Mouse (Mus musculus) stomach, postnatal 0 days (tissue): ENCODE results near the gene Cltb.

Experiments used
- CTCF ChIP-seq: IDR thresholded peaks from 2 replicates; pipeline ENCODE4 v1.5.1; 2016; ENCODE audit warnings: antibody characterized with exemption, low read depth, mild to moderate bottlenecking, moderate library complexity
- EP300 ChIP-seq: optimal IDR thresholded peaks from 2 replicates; pipeline ENCODE3; 2016; ENCODE audit warnings: antibody characterized with exemption

DNA sequence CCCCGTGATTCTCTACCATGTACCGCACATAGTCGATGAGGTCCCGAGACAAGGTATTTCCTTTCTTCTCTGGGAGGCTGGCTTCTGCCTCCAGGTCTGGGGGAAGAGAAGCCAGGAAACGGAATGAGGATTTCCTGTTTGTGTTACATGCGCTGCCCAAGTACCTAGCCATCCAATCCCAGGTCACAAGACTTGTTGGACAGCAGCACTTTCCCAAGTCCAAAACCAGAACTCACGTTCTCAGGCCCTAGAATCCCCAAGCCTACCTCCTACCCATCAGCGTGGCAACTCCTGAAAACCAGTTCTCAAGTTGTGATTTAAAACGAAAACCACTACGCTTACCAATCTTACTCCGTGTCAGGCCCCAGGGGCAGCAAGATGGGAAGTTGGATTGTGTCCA lies 25.3 kb downstream of the Cltb start:
- TF ChIP-seq CTCF: no peak
- no peak for TF ChIP-seq EP300
